Mouse (Mus musculus) left cerebral cortex, postnatal 10 days (tissue): ENCODE data around the gene Retnlg. TPM values are rescaled to one million over a fixed set of nuclear protein-coding genes. Genes with fewer than 3 reads are reported as not detected.
"Not testable (repeated sequence)": the region's sequence is repeated elsewhere in the genome, so short reads cannot be mapped to it uniquely, and the experiment has no call there.

Experiments used
- DNase-seq, 2 experiments: peaks; one replicate each; pipeline ENCODE4 v3.0.0; 2021 to 2022; ENCODE audit warnings: low spot score in 2 of 2, mixed read lengths in 1 of 2; ENCODE audit errors: extremely low spot score in 1 of 2
- intact Hi-C: fragments of 180-260 bp; cut with DNase I; formaldehyde crosslinking; loops from one replicate; pipeline ENCODE4 v1.15.1; 2025
- total RNA-seq, 2 experiments: library from RNA; stranded (reverse); gene quantifications; 2 replicates each; pipeline ENCODE4 v1.2.3; 2021

Retnlg gene
- not detected for total RNA-seq

DNA sequence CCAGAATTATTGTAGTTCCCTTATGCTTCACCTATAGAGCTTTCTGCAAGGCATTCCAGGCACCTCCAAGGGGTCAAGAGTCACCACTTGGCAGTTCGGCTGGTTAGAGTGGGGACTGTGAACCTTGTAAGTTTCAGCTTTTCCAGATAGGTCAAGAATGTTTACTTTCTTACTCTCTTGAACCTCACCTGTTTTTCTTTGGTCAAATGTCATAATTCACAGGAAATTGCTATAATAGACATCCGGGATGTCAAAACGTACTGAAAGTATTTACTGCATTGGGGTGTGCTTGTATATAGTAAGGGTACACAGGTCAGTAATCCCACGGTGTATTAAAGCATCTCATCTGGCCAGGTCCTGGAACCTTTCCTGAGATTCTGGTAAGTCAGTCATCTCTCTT lies at the start of gene Retnlg:
Retnlg (plus strand) TSS at position 301 of the 400 bp plus-strand sequence.
- intact Hi-C loops = no loop called here
- DNase-seq = no peak

DNA sequence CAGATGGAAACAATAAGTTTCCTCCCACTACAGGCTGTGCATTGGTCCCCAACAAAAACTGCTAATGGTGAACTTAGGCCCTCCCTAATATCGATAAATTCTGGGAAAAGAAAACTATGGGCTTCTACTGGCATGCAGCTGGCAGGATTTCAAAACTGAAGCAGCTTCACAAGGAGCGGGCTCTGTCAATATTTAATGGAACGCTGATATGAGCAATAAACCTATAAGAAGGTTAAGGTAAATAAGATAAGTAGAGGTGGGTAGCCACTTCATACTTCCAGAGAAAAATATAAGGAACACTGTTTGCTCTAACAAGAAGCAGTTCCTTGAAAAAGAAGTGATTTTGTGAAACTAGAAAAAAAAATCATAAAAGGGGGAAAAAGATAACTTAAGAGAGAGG lies 45.9 kb upstream of the Retnlg start:
- no peak for DNase-seq
- intact Hi-C loops = no loop called here

DNA sequence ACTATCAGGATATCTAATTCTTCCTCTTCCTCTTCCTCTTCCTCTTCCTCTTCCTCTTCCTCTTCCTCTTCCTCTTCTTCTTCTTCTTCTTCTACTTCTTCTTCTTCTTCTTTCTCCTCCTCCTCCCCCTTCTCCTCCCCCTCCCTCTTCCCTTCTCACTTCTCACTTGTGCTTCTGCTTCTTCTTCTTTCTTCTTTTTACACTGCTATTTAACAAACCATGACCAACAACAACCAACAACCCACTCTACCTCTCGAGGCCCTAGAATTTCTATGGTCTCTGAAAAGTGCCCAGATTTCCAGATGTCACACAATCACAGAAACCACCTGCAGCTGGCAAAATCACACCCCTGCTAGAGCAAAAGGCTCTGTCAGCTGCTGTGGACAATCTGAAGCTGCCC lies 44.8 kb upstream of the Retnlg start:
- no peak for DNase-seq
- intact Hi-C loops = no loop called here

DNA sequence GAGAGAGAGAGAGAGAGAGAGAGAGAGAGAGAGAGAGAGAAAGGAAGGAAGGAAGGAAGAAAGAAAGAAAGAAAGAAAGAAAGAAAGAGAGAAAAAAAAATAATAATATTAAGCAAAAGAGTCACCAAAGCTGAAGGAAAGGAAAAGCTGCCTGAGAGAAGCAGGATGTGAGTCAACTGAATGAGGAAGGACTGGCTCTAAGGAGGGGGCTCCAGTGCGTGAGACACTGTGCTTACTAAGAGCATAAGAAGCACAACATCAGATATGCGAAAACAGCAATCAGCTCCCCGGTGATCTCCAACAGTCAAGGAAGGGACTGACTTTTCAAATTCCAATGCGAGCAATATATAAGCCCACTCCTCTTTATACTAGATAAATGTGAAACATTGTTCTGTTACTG lies 43.4 kb upstream of the Retnlg start:
- DNase-seq = no peak
- intact Hi-C loops = no loop called here

DNA sequence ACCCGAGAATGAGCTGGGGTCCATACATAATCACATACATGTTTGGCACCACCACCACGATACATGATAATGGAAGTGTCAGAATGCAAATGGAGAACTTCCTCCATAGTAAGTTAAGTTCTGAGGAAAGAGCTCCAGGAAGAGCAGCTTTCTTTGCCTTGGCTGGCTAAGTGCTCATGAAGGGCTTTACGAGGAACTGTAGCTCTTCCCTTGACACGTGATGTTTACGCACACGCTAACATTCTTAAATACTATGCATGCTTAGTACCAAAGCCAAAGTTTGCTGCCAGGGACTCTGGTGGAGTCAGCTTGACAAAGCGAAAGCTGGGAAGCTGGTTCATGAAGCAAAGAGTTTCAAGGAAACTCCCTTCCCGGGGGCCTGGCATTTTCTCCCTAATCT lies 40.4 kb upstream of the Retnlg start:
- no peak for DNase-seq
- intact Hi-C loops = no loop called here

DNA sequence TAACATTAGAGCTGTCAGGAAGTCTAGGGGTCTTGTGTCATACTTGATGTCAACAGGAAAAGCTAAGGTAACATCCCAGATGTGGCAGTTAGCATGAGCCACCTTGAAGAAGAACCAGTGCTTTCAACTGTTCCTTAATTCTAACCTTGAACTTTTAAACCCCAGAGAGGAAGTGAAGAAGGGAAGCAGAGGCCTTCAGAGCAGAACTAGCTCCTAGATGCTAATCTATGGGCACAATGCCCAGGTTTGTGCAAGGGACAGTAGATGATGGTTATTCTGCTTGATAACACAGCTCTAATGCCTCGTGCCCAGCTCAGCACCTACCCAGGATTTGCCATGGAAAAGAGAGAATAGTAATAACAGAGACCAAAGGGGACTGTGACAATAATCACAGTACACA lies 38.8 kb upstream of the Retnlg start:
- DNase-seq, intact Hi-C loops: not testable (repeated sequence)

DNA sequence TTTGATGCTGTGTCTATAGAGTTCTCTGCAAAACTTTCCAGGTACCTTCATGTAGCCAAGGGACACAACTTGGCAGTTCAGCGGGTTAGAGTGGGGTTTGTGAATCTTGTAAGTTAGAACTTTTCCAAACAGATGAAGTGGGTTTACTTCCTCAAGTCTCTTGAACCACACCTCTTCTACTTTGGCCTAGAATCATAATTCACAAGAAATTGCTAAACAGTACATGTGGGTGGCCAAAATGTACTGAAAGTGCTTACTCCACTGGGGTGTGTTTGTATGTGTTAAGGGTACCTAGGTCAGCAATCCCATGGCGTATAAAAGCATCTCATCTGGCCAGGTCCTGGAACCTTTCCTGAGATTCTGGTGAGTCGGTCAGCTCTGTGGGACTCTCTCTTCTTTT lies 30.2 kb upstream of the Retnlg start, which contains the start of gene Retnla:
Retnla (plus strand) TSS at position 286 of the 400 bp plus-strand sequence.
- DNase-seq = no peak
- intact Hi-C loops = no loop called here

DNA sequence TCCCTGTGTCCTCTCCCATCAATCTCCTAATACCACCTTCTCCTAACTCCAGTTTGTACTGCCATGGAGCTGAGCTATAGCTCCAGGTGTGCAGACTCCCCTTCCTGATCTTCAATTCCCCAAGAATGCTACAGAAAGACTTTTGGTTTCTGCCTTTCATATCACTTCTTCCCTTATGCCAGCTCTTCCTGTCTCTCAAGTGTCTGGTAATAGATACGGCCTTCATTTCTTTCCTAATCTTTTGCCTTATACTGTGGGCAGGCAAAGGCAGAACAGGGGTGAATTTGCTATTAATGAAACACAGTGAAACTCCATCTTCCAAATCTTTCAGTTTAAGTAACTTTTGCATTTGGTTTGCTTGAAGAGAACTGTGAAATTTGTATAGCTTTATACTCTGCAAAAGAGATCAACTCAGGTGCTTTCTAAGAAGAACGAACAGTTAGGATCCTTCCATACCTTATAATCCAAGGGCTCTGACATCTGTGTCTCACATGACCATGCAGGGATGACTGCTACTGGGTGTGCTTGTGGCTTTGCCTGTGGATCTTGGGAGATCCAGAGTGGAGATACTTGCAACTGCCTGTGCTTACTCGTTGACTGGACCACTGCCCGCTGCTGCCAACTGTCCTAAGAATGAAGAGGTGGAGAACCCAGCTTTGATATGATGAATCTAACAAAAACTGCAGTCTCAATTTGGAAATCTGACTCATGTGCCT lies 28.6 kb upstream of the Retnlg start:
- no peak for DNase-seq

DNA sequence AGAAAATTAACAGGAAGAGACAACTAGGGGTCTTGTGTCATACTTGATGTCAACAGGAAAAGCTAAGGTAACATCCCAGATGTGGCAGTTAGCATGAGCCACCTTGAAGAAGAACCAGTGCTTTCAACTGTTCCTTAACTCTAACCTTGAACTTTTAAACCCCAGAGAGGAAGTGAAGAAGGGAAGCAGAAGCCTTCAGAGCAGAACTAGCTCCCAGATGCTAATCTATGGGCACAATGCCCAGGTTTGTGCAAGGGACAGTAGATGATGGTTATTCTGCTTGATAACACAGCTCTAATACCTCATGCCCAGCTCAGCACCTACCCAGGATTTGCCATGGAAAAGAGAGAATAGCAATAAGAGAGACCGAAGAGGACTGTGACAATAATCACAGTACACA lies 7.4 kb upstream of the Retnlg start:
- intact Hi-C loops, DNase-seq: not testable (repeated sequence)

More for the DNA sequence above, 28.6 kb upstream of the Retnlg start:
- intact Hi-C loops = no loop called here

DNA sequence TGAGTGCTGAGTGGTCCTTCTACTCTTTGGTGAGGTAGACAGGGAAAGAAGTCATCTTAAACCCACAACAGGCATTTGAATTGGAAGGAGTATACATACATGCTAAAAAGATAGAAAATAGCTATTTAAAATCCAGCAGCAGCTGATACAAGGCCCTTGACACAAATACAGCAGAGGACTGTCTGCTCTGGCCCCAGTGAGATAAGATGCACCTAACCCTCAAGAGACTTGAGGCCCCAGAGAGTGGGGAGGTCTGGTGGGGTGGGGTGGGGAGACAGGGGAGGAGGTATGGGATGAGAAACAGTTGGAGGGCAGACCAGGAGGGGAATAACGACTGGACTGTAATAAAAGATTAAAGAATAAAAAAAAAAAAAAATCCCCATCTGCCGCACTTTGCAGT lies 4.7 kb upstream of the Retnlg start:
- no peak for DNase-seq
- intact Hi-C loops = no loop called here

DNA sequence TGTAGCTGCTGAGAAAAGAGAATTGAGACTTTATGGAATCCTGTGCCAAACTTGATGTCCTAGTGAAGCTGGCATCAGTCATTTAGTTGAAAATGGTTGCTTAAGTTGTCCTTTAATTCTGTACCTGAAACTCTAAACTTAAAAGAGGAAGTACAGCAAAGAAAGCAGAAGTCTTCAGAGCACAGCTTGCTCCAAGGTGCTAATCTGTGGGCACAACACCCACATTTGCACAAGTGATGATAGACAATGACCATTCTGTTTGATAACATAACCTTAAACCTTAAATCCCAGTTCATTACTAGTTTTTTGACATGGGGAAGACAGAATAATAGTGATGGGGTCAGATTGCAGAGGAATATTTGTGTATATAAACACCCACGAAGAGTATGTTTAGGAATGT lies 3.8 kb upstream of the Retnlg start:
- intact Hi-C loops = no loop called here

DNA sequence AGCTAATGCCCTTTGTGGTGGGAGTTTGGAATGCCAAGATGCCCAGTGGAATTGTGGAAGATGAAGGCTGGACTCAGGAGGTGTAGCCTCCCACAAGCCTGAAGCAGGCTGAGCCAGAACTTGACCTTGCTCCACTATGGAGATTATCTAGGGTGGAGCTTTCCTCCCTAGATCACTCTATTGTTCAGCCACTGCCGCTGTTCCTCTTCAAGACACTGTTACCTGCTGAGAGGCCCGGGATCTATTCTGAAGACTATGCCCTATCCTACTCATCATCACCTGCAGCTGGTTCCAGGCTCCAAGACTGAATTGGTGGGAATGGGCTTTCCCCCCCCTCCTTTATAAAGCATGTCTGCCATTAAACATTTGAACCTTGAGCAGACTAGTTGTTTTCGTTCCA lies 2.8 kb upstream of the Retnlg start:
- DNase-seq = no peak
- intact Hi-C loops = no loop called here

More for the DNA sequence above, 3.8 kb upstream of the Retnlg start:
- no peak for DNase-seq

DNA sequence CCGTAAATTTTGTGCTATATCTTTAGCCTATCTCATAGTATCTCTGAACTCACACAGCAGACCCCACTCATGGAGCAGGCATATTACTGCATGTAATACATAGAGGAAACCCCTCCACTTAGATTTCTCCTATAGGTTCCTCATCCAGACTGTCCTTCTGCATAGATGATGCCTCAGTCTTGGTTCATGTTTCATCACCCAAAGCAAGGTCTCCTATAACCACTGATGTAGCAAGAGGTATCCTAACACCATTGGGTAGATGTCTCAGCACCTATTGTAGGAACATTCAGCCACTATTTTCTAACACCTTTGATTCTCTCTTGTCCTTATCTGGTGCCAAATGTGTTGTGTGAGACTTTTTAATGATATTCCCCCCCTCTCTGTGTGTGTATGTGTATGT lies 667 bp upstream of the Retnlg start:
- no peak for DNase-seq
- intact Hi-C loops = no loop called here

DNA sequence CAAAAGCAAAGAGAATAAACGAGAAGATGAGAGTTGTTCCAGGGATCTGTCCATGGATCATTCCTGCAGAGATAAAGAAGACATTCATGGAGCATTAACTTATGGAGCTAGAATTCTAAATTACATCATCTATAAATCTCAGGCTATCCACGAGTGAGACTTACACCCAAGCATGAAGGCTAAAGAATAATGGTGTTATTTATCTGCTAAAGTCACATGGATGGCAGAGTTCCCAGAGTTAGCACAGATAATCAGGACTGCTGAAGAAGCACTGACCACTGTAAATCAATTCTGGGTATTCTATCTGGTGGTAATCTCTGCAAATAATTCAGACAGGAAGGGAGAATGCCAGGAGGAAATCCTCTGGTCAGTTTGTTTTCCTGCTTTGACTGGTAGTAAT lies 18.3 kb downstream of the Retnlg start:
- intact Hi-C loops = no loop called here
- DNase-seq = no peak

DNA sequence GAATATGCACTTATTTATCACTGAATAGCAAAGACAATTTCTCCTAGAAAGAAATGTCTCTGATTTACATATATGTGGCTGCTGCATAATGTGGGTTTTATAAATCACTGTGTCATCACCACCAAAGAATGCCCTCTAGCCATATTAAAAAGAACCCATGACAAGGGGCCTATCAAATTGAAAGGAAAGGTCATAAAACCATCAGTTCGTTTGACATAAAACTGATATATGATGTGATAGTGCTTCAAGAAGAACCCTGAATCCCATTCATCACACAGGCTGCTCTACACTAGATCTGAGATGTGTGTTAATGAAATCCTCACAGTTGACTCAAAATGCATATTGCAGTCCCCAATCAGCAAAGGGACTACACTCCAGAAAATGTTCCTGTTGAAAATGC lies 27.4 kb downstream of the Retnlg start:
- no peak for DNase-seq
- intact Hi-C loops = no loop called here

DNA sequence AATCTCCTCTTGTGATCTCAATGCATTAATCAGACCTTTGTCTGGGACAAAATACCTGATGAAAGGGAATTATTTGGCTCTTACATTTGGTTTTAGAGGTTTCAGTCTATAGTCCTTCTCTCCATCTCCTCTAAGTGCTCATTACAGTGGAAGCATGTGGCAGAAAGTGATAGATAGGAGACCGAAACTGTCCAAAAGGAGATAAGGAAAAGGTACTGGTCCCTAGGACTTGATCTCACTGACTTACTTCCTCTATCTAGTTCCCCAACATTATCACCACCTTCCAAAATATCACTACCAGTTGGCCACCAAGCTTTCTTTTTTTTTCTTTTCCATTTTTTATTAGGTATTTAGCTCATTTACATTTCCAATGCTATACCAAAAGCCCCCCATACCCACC lies 38.8 kb downstream of the Retnlg start:
- no peak for DNase-seq
- intact Hi-C loops = no loop called here

DNA sequence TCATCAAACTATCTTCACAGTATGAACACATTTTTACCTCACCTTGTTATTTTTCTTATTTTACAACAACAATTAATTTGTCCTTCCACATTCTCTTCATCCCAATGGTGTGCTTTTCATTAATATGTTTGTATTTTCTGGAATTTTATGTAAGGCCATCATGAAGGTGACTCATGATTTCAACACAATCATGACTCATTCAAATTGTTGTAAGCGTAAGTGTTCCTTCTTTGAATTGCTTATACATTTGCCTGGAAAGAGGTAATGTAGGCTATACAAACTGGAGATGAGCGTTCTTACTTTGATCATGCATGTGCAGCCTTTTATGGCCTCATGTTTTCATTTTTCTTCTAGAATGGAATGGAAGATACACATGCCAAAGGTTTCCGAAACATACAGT lies 40.8 kb downstream of the Retnlg start:
- intact Hi-C loops = no loop called here
- DNase-seq = no peak

DNA sequence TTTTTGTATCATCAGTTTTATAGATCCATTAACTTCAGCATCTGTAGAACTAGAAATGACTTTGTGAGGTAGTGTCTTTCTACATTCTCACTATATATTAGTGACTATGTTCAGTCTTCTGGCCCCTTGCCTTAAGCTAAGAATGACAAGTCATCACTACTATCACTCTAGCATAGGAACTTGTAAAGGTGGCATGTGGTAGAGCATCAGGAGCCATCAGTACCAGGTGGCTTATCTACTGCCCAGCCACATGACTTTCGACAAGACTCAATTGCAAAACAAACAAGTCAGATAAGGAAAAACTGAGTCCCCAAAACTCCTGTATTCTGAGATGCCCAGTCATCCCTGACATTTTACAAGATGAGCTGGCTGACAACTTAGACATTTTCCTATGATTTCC lies 51.3 kb downstream of the Retnlg start:
- intact Hi-C loops = no loop called here
- DNase-seq = no peak
